Mouse (Mus musculus): ENCODE results near the gene Zfp27.

The Zfp27 gene

DNA sequence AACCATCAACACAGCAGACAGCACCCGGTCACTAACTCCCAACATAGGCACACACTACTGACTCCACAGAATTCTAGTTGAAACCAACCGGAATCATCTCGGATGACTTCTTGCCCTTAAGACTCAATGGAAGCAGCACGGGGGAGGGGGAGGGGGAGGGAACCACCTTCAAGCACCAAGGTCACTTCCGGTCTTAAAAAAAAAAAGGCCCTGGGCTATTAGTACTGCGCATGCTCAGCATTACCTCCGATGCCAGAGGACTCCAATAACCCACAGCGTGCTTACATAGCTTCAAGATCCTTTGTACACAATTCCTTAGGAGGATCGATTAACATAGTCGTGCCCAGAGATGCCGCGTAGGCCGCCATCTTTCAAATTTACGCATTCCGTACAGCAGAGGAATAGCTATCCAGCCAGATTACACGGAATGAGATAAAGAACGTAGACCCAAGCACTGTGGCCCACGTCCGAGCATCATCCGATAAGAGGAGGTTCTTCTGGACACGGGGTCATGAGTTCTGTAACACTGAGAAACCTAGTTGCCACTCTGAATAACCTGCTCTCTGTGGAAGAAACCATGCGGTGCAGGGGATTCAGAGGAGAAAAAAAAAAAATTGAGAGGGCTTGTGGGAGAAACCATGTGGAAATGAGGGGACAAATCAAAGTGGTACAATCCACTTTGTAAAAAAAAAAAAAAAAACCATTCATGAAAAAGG, at the start of gene Zfp27:
Zfp27 (minus strand) TSS at position 607 of the 716 bp plus-strand sequence.
- DNase-seq (ENCODE audit: low spot score in 2 of 2) = peak; percentile 78 to 83

- no peak for DNase-seq (ENCODE audit: low spot score in 2 of 2)
Observed at GRCm38 (mm10) chr7:29954731-29955130, 48.4 kb upstream of the Zfp27 start.

DNA sequence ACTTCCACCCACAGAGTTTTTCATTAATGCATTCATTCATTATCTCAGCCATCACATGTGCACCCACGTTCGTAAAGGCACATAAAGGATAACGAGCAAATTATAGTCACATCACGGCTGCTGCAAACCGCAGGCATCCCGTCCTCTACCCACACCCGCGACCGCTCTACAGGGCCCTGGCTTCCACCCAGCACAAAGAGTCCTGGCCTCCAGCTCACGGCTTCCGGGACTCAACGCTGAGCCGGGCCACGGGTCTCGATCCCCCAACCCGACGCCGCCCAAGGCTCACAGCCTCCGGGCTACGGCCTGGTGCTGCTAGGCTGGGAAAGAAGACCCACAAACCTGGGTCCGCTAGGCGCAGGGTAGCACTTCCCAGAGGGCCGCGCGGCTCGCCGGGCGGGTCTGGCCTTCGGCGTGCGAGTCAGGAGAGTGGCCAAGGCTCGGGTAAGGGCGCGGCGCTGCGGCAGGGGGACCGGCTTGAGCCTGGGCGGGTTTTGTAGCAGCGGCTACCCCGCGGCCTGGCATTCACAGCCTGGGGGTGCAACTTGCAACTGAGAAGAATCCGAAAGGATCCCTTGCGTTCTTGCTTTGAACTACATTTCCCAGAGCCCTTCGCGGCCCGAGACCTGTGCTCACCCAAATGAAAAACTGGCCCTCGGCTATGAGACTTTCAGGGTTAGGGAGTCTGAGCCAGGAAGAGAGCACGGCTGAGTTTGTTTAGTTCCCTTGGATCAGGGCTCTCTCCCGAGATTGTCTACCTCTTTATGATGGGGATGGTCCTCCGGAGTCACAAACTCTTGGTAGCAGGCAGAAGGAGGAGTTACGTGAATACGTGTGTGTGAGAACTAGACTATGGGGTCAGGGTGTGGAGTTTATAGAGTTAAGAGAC, 47.4 kb upstream of the Zfp27 start, which contains the start of gene Zfp74:
Zfp74 (minus strand) TSS at position 577 of the 889 bp plus-strand sequence.
- peak; percentile 23 to 73 for DNase-seq (ENCODE audit: low spot score in 2 of 2)

DNA sequence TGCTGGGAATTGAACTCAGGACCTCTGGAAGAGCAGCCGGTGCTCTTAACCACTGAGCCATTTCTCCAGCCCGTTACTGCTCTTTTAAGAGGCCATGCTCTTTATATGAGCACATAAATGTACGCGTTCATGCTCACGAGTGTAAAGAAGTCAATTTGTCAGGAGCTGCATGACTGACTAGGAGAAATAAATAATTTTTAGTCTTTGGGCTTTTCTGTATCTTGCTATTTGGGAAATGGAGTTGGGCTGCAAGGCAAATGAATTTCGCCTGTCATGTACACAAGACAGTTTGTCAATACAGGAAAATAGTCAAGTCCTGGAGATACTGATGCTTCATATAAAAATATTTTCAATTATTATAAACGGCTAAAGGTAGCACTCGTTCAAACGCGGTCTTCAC, 46.7 kb upstream of the Zfp27 start:
- no peak for DNase-seq (ENCODE audit: low spot score in 2 of 2)

GRCm38 (mm10) chr7:29944201-29944600, 37.8 kb upstream of the Zfp27 start:
- no peak for DNase-seq (ENCODE audit: low spot score in 2 of 2)

- no peak for DNase-seq (ENCODE audit: low spot score in 2 of 2)
Observed at GRCm38 (mm10) chr7:29943720-29944119, 37.3 kb upstream of the Zfp27 start.

DNA sequence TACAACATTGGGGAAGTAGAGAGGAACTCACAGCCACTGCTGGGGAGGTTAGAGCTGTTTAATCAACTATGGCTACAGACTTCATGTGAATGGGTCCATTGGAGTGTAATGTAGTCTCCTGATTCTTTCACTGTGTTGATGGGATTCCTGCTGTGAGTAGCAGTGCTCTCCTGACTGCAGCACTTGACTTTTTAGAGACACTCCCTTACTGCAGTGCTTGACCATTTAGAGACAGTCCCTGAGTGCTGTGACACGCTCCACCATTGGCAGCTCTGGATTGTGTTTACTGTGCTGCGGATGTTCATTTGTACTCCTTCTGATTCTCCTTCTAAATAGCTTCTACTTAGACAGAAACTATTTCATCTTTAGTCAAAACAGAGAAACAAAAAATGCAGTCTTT, 36.4 kb upstream of the Zfp27 start:
- no peak for DNase-seq (ENCODE audit: low spot score in 2 of 2)

DNA sequence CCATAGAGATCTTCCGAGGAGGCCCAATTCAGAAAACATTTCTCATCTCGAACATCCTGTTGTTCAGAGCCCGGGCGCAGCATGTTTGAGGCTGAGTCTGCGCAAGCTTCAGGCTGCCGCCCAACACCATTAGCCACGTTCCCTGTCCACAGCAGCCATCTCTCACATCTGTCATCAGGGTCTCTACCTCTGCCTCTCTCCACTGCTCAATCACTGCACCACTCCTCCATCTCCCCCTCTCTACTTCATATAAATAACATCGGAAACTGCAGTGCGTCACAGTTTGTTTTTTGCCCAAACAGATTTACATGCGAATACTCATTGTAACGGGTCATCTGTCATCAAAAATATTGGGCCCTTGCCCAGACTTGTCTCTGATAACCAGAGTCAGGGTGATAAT, 34.7 kb upstream of the Zfp27 start:
- DNase-seq (ENCODE audit: low spot score in 2 of 2) = no peak

DNA sequence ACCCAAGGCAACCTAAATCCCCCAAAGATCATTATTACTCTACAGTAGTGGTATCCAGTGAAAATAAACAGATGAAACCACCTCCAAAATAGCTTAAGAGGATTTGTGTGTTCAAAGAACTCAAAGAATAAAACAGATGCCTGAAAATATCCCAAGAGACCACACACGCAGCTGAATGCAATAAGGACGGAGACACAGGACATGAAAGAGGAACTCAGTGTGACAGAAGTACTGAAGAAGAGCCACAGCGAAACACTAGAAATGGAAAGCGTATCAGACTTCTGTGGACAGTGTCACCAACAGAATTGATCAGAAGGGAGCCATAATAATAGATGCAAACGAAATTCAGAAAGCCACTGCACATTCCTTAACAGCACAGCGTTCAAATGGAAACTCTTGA, 32.5 kb upstream of the Zfp27 start:
- DNase-seq (ENCODE audit: low spot score in 2 of 2) = no peak

GRCm38 (mm10) chr7:29922780-29923179, 16.4 kb upstream of the Zfp27 start:
- no peak for DNase-seq (ENCODE audit: low spot score in 2 of 2)

DNA sequence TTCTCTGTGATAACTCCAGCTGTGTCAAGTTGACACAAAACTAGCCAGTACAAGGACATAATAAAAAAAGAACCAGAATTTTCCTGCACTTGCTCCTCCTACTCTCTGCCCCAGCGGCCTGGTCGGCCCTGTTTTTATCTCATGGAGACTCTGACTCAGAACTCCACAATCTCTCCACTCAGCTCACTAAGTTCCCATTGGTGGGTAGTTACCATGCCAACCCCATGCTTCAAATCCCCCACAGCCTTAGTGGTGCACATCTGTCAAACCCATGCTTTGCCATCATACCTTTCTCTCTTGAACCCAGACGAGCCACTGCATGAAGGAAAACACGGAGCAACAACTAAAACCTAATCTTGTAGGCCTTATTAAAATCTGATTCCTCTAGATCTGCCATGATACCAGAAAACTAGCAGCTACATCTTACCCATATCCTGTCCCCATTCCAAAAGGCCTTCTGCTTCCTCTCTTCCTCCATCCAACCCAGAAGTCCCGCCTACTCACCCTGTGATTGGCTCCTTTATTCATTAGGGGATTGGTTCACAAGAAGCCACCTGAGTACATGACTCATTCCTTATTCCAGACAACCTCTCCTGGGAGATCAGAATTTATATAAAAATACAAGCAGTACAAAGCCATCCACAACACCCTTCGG, 15.2 kb upstream of the Zfp27 start:
- DNase-seq (ENCODE audit: low spot score in 2 of 2) = peak; percentile 19 to 38

DNA sequence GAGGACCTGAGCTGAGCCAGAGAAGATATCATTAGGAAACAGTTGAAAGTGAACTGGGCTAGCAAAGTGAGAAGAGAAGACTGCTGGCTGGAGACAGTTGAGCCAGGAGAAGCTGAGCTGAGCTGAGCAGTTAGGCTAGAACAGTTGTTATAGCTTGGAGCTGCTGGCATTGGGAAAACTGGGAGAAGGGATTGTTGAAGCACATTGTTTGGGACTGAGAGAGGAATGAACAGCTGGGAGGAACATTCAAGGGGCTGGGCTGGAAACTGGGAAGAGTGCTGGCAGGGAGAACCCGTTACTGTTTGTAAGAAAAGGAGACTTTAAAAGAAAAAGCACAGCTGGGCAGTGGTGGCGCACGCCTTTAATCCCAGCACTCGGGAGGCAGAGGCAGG, 11.7 kb upstream of the Zfp27 start:
- DNase-seq (ENCODE audit: low spot score in 2 of 2) = no peak

DNA sequence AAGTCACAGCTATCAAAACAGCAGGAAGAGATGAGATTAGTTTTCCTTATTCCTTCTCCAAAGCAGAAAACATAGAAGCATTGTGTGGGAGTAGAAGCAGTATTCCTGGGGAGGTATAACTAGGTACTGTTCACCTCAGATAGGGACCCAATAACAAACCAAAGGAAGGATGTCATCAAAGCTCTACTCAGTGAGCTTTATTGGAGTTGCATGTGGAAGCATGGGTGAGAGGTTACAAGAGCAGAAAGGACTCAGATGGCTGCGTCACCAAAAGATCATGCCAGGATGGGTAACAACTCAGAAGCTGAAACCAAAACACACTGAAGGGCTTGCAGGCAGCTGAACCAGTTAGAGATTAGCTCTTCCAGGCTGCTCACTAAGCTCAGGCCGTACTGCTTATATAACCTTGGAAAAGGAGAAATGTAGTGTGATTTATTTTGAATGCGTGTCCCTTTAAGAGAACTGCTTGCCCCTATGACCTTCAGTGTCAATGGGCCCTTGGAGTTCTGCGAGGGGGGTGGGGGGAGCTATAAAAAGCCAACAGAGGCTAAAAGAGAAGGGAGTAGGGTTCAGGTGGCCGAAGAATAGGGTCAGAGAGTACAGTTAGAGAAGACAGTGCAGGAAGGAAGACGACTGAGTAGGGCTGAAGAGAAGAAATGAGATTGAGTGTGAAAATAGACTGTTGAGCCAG, 11.1 kb upstream of the Zfp27 start:
- DNase-seq (ENCODE audit: low spot score in 2 of 2) = no peak

- no peak for DNase-seq (ENCODE audit: low spot score in 2 of 2)
Observed at GRCm38 (mm10) chr7:29912172-29912571, 5.8 kb upstream of the Zfp27 start.

DNA sequence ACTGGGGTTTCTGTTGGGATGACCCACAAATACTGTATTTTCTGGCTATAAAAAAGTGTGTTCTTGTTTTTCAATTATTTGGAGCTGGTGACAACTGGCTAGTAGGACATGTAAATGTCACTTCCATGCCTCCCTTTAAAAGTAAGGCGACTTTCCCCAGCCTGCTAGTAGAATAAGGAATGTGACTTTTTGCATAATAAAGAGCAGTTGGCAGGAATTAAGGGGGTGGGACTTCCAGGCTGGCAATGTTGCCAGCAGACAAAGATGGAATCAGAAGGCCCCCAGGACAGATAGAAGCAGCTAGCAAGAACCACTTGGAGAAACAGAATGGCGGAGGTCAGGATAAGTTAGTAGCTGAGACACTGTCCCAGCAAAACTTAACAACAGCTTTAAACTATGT, 3.9 kb upstream of the Zfp27 start:
- no peak for DNase-seq (ENCODE audit: low spot score in 2 of 2)

GRCm38 (mm10) chr7:29908130-29908950, 2.0 kb upstream of the Zfp27 start, which contains the start of gene Zfp383:
Gene Zfp383, plus strand, starts transcription at chr7:29908223.
- DNase-seq (ENCODE audit: low spot score in 2 of 2) = peak; percentile 42 to 81

GRCm38 (mm10) chr7:29907206-29907605, 834 bp upstream of the Zfp27 start:
- no peak for DNase-seq (ENCODE audit: low spot score in 2 of 2)

DNA sequence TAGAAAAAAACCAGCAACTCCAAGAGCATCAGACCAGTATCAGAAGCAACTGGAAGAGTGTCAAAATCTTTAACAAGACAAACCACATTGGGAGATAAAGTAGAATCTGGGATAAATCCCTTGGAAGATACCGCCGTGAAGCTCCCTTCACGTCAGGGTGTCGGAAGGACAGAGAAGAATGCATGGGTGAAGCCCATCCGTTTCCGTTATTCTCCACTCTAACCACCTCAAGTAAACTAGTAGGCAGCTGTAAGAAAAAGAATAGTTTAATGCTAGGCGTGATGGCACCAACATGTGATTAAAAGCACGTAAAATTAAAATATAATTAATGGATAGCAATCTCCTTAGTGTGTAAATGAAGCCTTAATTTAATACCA, 298 bp upstream of the Zfp27 start:
- DNase-seq (ENCODE audit: low spot score in 2 of 2) = no peak

GRCm38 (mm10) chr7:29904101-29904500, 2.3 kb downstream of the Zfp27 start:
- DNase-seq (ENCODE audit: low spot score in 2 of 2) = no peak

GRCm38 (mm10) chr7:29898351-29898750, 8.0 kb downstream of the Zfp27 start:
- DNase-seq (ENCODE audit: low spot score in 2 of 2) = no peak

DNA sequence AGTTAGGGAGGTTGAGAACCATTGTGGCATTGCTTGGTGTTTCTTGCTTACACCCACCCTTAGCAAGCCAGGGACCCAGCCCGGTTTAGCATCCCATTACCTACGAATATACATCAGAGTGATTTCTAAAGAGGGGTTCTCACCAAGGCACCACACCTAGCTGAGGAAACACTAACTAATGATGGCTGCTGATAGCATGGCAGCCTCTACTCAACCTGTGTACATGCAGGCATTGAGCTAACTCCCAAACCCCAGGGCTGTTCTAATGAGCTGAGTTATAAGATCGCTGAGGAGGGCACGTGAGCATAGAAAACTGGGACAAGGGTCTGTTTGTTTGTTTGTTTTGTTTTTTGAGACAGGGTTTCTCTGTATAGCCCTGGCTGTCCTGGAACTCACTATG, 13.6 kb downstream of the Zfp27 start:
- DNase-seq (ENCODE audit: low spot score in 2 of 2) = no peak
